In genomic region chr9:31212500-31213008, GRCm38 (mm10) we compare ENCODE assay signal across 8 mouse cellular contexts. TPM values are rescaled to one million over a fixed set of nuclear protein-coding genes. Genes with fewer than 3 reads are reported as not detected.
DNase-seq lines count a peak whose midpoint lies in the region; ATAC-seq and TF ChIP-seq lines count a peak whose summit lies in the region.

No protein-coding gene starts in this region.

- peak overlapping the region; percentile 75 for H3K4me2 ChIP-seq in heart, embryonic 12.5 days
- H3K4me2 ChIP-seq in hindbrain, embryonic 14.5 days (replicated peaks) = peak overlapping the region; percentile 90
- peak overlapping the region; percentile 64 for H3K4me2 ChIP-seq in liver, embryonic 16.5 days (ENCODE audit: low read depth, low read length)

- H3K9me3 ChIP-seq in heart, embryonic 12.5 days (replicated peaks) = no peaks in the 10 kb centered on the region
- no peaks in the 10 kb centered on the region for H3K9me3 ChIP-seq in E14TG2a.4 (ENCODE audit: low read length)
- H3K9me3 ChIP-seq in hindbrain, embryonic 14.5 days (ENCODE audit: control insufficient read depth, low read length) = no peaks in the 10 kb centered on the region
- H3K9me3 ChIP-seq in liver, embryonic 16.5 days (replicated peaks; ENCODE audit: control insufficient read depth, low read length) = no peaks in the 10 kb centered on the region

- H3K9ac ChIP-seq in heart, embryonic 12.5 days = peak overlapping the region; percentile 67
- peak overlapping the region; percentile 72 for H3K9ac ChIP-seq in hindbrain, embryonic 14.5 days
- peak overlapping the region; percentile 55 for H3K9ac ChIP-seq in liver, embryonic 16.5 days (ENCODE audit: low read depth, low read length)

- TF ChIP-seq CTCF in E14TG2a.4 (conservative IDR thresholded peaks at IDR 0.05; ENCODE audit: low read length) = no peak

- H3K4me3 ChIP-seq in heart, embryonic 12.5 days = peak overlapping the region; percentile 95
- H3K4me3 ChIP-seq in E14TG2a.4 (replicated peaks; ENCODE audit: low read length) = peak overlapping the region; percentile 95
- peak overlapping the region; percentile 94 for H3K4me3 ChIP-seq in hindbrain, embryonic 14.5 days (replicated peaks; ENCODE audit: low read length)
- H3K4me3 ChIP-seq in liver, embryonic 16.5 days (ENCODE audit: low read depth, low read length) = peak overlapping the region; percentile 94

- H3K36me3 ChIP-seq in heart, embryonic 12.5 days = no peaks in the 10 kb centered on the region
- peaks cover 4% of the 10 kb centered on the region; the same call in 1 of the 2 replicates for H3K36me3 ChIP-seq in E14TG2a.4 (ENCODE audit: insufficient read depth, low read length)
- no peaks in the 10 kb centered on the region for H3K36me3 ChIP-seq in hindbrain, embryonic 14.5 days (replicated peaks; ENCODE audit: control insufficient read depth, insufficient read depth)
- H3K36me3 ChIP-seq in liver, embryonic 16.5 days (ENCODE audit: control insufficient read depth, insufficient read depth) = no peaks in the 10 kb centered on the region

- no peak for ATAC-seq in heart, embryonic 12.5 days (ENCODE audit: insufficient number of reproducible peaks, low FRiP score)
- ATAC-seq in hindbrain, embryonic 14.5 days (ENCODE audit: low FRiP score) = no peak
- ATAC-seq in liver, embryonic 16.5 days (ENCODE audit: low read depth) = no peak
- ATAC-seq in activated CD4-positive, CD25-positive, alpha-beta regulatory T cell, adult 4 months = no peak

- peak overlapping the region; percentile 68 for H3K27ac ChIP-seq in heart, embryonic 12.5 days (ENCODE audit: poor library complexity, severe bottlenecking)
- H3K27ac ChIP-seq in hindbrain, embryonic 14.5 days = peak overlapping the region; percentile 91
- no peak overlapping the region for H3K27ac ChIP-seq in liver, embryonic 16.5 days (ENCODE audit: low read length)

- intact Hi-C loops in heart, postnatal 36 days (cut with DNase I) = no loop called here

- H3K4me1 ChIP-seq in heart, embryonic 12.5 days (replicated peaks) = peaks cover 18% of the 10 kb centered on the region
- peaks cover 28% of the 10 kb centered on the region for H3K4me1 ChIP-seq in E14TG2a.4 (replicated peaks; ENCODE audit: low read depth, low read length)
- peaks cover 28% of the 10 kb centered on the region for H3K4me1 ChIP-seq in hindbrain, embryonic 14.5 days (replicated peaks; ENCODE audit: control insufficient read depth, insufficient read depth, low read length)
- peaks cover 29% of the 10 kb centered on the region for H3K4me1 ChIP-seq in liver, embryonic 16.5 days (ENCODE audit: control insufficient read depth, low read depth, low read length)

- no peaks in the 10 kb centered on the region for H3K27me3 ChIP-seq in heart, embryonic 12.5 days (replicated peaks)
- H3K27me3 ChIP-seq in E14TG2a.4 (ENCODE audit: insufficient read depth, low read length) = no peaks in the 10 kb centered on the region
- no peaks in the 10 kb centered on the region for H3K27me3 ChIP-seq in hindbrain, embryonic 14.5 days (ENCODE audit: control insufficient read depth, insufficient read depth, low read length)
- no peaks in the 10 kb centered on the region for H3K27me3 ChIP-seq in liver, embryonic 16.5 days (ENCODE audit: control insufficient read depth, insufficient read depth, low read depth, low read length)

- no peak for DNase-seq in heart, postnatal 36 days
- DNase-seq in cerebellum, postnatal 10 days = peak; percentile 41 to 53
- peak; percentile 61 for DNase-seq in hindbrain, embryonic 14.5 days (ENCODE audit: low spot score)
- DNase-seq in urinary bladder, adult 2 months (ENCODE audit: low spot score) = no peak

- WGBS in heart, embryonic 12.5 days = 37% methylated on average over 12 of the region's 12 CpGs
- 19% methylated on average over 12 of the region's 12 CpGs for WGBS in hindbrain, embryonic 14.5 days
- whole genome bisulfite sequencing in liver, embryonic 16.5 days (ENCODE audit: insufficient replicate concordance) = 52% methylated on average over 12 of the region's 12 CpGs

RNA-seq across cellular contexts. Expression of gene Aplp2, which starts 0.9 kb away (rescaled TPM):
- polyA plus RNA-seq in heart, embryonic 12.5 days (2016; fragmentation: Nextera tagmentation; extraction: Ambion mirVana) = 344 and 358 TPM in 2 replicates
- 100 to 1,000 TPM; 294 to 315 TPM for total RNA-seq in heart, postnatal 36 days (2021)
- polyA plus RNA-seq in hindbrain, embryonic 14.5 days (2014; fragmentation: Nextera tagmentation; extraction: Ambion mirVana) = 398 and 452 TPM in 2 replicates
- 194 and 198 TPM in 2 replicates for polyA plus RNA-seq in liver, embryonic 16.5 days (2015; fragmentation: Nextera tagmentation; extraction: Ambion mirVana)
- 10 to 100 TPM; 66.4 to 72.8 TPM for polyA plus RNA-seq in activated CD4-positive, CD25-positive, alpha-beta regulatory T cell, adult 4 months (2017; shearing (Covaris generic))
- polyA plus RNA-seq in urinary bladder, adult 2 months (2012; rRNA removed) = 943 and 1,034 TPM in 2 replicates

Comparison
In these comparisons a context has a peak if more than half of its experiments do, and no peak if none do; other contexts are left out.
1. DNase-seq: peak in cerebellum, postnatal 10 days (2 of 2) and hindbrain, embryonic 14.5 days (single experiment); none in heart, postnatal 36 days (0 of 2) and urinary bladder, adult 2 months (single experiment).
2. Peak in every context shown above with its lines, with median percentiles within 50 percentile points of each other: H3K4me2 ChIP-seq, H3K4me3 ChIP-seq and H3K9ac ChIP-seq.